ENCODE assay signal across 31 mouse cellular contexts in the genomic region with DNA sequence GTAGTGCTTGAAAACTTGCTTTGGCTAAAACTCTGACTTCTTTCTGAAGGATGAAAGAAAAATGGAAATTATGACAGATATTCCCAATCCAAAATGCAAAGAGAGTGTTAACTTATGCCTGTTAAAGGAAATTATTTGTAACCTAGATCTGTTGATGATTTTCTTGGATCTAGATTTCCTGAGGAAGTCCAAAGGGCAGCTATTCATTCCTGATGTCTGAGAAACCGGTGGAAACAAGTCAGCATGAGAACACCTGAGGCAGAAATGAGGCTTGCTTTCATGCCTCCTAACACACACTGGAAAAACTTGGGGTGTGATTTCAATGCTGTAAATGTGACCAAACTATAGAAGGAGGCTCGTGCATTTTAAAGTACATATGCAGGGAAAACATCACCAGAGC.
"Had no signal": no experiment of that assay in that cellular context is flagged by ENCODE, and none has a peak within 500 bp of the region (broad histone marks: within the 10 kb centered on the region; RNA-seq: fewer than 3 reads in every experiment).

No protein-coding gene starts in this region.

- H3K9ac ChIP-seq: heart, embryonic 12.5 days; heart, embryonic 13.5 days; heart, embryonic 15.5 days; hindbrain, embryonic 12.5 days; hindbrain, embryonic 13.5 days; hindbrain, embryonic 14.5 days; hindbrain, embryonic 15.5 days; intestine, embryonic 15.5 days; kidney, embryonic 15.5 days had no signal

- H3K4me1 ChIP-seq: heart, embryonic 10.5 days; heart, embryonic 12.5 days; heart, embryonic 13.5 days; heart, embryonic 15.5 days; hindbrain, embryonic 10.5 days; hindbrain, embryonic 12.5 days; hindbrain, embryonic 13.5 days; hindbrain, embryonic 15.5 days; intestine, embryonic 15.5 days; kidney, embryonic 15.5 days had no signal

- DNase-seq: heart, adult 2 months; heart, postnatal 10 days; heart, postnatal 14 days; heart, postnatal 36 days; heart, postnatal 4 days; kidney, adult 11 months; kidney, adult 18-20 months; kidney, postnatal 10 days; kidney, postnatal 14 days; layer of hippocampus, adult 9-11 months; layer of hippocampus, postnatal 36 days had no signal

- H3K4me3 ChIP-seq: heart, adult 2 months; heart, embryonic 10.5 days; heart, embryonic 12.5 days; heart, embryonic 13.5 days; heart, embryonic 15.5 days; hindbrain, embryonic 10.5 days; hindbrain, embryonic 12.5 days; hindbrain, embryonic 13.5 days; hindbrain, embryonic 15.5 days; intestine, embryonic 15.5 days; kidney, embryonic 15.5 days; layer of hippocampus, adult 2 months; left cerebral cortex, adult 2 months had no signal

- H3K4me2 ChIP-seq: heart, embryonic 11.5 days; heart, embryonic 12.5 days; heart, embryonic 13.5 days; heart, embryonic 15.5 days; hindbrain, embryonic 12.5 days; hindbrain, embryonic 13.5 days; hindbrain, embryonic 14.5 days; hindbrain, embryonic 15.5 days; intestine, embryonic 15.5 days; kidney, embryonic 15.5 days had no signal

- ATAC-seq: hindbrain, embryonic 16.5 days; hindbrain, postnatal 0 days; inflammation-experienced regulatory T-cells, adult 6 months; intestine, embryonic 15.5 days; intestine, embryonic 16.5 days; intestine, postnatal 0 days had no signal

- H3K36me3 ChIP-seq: heart, embryonic 10.5 days; heart, embryonic 12.5 days; heart, embryonic 13.5 days; heart, embryonic 15.5 days; hindbrain, embryonic 10.5 days; hindbrain, embryonic 12.5 days; hindbrain, embryonic 13.5 days; hindbrain, embryonic 15.5 days; intestine, embryonic 15.5 days; kidney, embryonic 15.5 days had no signal

- H3K9me3 ChIP-seq: heart, embryonic 10.5 days; heart, embryonic 12.5 days; heart, embryonic 13.5 days; heart, embryonic 15.5 days; hindbrain, embryonic 10.5 days; hindbrain, embryonic 12.5 days; hindbrain, embryonic 13.5 days; hindbrain, embryonic 15.5 days; intestine, embryonic 15.5 days; kidney, embryonic 15.5 days had no signal

- H3K27ac ChIP-seq: heart, adult 2 months; heart, embryonic 10.5 days; heart, embryonic 13.5 days; heart, embryonic 15.5 days; hindbrain, embryonic 10.5 days; hindbrain, embryonic 12.5 days; hindbrain, embryonic 13.5 days; hindbrain, embryonic 14.5 days; hindbrain, embryonic 15.5 days; hindbrain, postnatal 0 days; intestine, embryonic 15.5 days; kidney, embryonic 15.5 days; kidney, postnatal 0 days; layer of hippocampus, adult 2 months; left cerebral cortex, adult 2 months had no signal

- H3K27me3 ChIP-seq: heart, embryonic 12.5 days; heart, embryonic 13.5 days; heart, embryonic 15.5 days; hindbrain, embryonic 12.5 days; hindbrain, embryonic 13.5 days; hindbrain, embryonic 15.5 days; intestine, embryonic 15.5 days; kidney, embryonic 15.5 days had no signal
